Mouse (Mus musculus) T-helper 2 cell (primary cell): ENCODE results near the gene Hif1an.

Source experiments
- in situ Hi-C: fragments of 300-600 bp; cut with MboI, MseI; formaldehyde crosslinking; loops from one replicate; pipeline ENCODE4 v1.15.1; 2025; ENCODE audit warnings: high pct_unique_total_duplicates

Hif1an gene

DNA sequence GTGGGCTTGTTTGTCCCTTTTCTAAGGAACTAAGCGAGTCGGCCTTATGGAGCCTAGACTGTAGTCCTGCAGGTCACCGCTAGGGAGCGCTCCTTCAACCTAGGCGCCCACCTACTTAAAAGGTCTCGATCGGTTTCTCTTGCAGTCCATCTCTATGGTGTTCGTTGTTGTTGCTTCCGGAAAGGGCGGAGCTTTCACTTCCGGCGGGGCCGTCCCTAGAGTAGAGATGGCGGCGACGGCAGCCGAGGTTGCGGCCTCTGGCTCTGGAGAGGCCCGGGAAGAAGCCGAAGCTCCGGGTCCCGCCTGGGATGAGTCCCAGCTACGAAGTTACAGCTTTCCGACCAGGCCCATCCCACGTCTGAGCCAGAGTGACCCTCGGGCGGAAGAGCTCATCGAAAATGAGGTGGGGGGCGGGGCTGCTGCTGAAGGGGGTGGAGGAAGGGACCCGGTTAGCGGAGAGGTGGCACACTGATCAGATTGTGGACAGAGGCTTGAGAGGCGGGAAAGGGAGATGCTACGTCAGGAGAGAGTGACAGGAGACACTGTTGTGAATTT lies at the start of gene Hif1an:
Gene Hif1an (plus strand): TSS at position 199 of the 555 bp plus-strand sequence.
- in situ Hi-C loops = no loop called here

DNA sequence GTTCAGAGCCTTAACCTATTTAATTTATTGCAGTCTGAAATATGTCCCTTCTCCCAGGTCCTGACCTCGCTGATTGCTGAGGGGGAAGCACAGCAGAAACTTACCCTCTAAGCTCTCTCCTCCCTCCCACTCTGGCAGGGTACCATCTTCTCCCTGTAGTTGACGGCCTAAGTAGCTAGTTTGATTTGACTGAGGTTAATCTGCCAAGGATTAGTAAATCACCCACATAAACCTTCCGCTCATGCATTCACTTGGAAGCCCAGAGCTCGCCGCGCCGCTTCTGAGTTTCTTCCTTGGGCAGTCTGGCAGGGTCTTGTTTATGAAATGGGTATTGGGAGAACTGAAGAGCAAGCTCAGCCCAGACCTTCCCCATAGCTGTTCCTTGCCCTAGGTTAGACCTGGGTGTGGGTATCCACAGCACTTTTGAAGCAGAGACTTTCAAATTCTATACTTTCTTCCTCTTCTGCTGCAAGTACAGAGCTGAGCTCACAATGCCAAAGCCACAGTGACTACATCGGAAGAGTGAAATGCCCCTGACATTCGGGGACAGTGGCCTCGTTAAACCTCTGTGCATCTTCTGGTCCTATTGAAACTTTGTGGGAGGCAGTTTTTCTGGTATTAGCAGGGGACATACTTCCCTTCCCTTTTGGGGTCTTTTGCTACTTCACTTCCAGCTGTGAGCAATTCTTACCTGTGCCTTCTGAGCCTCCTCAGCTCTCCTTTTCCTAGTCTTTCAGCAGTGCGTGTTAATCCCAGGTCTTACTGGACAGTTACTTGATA lies 49.4 kb upstream of the Hif1an start:
- in situ Hi-C loops = no loop called here

DNA sequence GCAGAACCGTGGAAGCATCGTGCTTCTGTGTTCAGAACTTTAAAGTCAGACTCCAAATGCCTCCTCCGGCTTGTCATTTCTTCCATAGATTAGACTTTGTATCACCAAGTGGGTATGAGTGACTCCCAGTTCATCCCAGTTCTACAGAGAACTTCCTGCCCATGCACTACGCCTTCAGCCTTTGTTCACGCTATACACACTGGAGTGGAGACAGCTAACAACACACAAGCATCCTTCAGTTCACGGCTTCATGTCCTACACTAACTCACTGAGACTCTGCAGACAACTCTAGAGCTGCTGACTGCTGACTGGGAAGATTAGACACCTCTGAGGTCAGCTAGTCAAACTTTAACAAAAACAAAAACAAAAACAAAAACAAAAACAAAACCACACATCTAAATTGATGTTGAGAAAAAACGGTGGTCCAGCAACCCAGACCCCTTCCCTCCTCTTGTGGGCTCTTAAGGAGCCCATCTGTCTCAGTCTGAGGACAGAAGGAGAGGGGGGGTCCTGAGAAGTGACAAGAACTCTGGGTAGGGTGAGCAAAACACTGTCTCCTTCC lies 48.6 kb upstream of the Hif1an start:
- in situ Hi-C loops = no loop called here

DNA sequence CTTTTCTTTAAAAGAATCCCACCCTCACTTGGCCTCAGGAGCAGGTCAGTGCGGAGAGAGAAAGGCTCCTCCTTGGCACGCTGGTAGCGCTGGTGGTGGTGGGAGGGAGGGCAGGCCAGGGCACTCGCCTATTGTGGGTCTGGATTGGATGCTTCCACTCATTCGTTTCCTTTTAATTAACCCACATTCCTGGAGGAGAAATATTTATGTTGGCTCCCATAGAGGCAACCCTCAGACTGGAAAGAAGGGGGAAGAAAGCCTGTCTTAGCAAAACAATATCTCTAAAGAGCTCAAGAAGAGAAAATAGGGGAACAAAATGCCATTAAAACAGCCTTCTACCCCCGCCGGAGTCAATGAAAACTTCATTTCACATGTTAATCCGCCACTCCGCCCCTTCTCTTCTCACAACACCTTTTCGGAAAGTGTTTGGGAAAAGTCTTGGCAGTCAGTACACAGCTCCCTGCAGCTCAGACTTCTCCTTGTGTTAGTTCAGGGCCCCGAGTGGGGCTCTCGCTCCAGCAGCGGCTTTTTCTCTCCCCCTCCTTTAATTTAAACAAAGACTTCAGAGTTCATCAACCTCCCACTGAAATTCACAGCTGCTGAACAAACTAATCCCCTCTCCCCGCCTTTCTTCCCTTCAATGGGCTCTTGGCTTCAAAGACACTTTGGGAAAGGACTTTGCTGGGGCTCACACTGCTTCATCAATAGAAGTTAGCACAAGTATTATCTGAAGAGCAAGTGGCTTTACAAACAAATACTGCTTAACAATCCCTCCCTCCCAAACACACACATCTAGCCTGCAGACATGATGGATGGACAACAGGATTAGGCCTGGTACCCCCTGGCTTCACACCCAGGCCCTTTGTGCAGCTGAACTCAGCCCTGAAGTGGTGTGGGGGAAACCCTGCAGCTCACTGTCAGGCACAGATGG lies 47.9 kb upstream of the Hif1an start:
- in situ Hi-C loops = no loop called here

DNA sequence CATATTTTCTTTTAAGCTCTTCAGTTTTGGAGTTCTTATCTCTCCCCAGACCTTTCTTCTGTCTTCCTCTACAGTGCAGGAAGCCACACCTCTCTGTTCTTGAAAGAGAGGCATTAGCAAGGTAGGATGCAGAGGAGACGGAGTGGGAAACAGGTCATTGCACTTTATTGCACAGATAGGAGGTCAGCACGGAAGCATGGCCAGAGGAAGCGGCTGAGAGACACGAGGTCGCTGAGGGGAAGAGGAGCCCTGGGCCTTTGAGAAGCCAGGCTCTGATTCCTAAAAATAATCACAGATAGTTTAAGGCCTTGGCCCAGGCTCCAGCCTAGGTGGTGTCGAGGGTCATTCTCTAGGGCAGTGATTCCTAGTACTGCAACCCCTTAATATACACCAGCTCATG lies 46.9 kb upstream of the Hif1an start:
- in situ Hi-C loops = no loop called here

DNA sequence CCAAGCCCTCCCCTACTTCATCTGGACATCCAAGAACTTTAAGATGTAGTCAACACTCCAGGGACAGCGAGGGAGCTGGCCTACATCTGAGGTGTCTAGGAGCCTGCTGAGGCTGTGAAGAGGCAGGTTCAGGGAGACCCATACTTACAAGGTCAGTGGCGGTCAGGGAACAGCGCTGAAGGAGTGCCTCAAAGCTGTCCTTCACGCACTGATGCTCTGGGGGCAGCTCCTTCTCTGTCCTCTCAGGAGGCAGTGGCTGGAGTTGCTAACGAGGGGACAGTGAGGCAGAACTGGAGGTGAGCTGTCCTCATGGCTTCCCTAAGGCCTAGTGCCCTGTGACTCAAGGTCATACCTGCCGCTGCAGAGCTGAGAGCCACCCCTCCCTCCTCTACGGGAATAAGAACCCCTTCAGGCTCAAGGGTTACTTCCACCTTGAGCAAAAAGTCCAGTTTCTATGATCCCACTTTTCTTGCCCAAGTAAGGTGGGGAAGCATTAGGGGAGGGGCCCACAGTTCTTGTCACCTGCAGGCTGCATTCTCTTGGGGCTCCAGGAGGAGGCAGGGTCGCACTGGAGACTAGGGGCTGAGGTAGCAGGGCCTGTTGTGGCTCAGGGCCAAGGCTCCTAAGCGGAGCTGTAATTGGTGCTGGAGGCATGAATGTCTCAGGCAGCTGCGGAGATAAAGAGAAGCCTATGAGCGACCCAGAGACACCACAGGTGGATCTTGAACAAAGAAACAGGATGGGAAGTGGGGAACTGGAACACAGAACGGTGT lies 44.5 kb upstream of the Hif1an start:
- in situ Hi-C loops = no loop called here

DNA sequence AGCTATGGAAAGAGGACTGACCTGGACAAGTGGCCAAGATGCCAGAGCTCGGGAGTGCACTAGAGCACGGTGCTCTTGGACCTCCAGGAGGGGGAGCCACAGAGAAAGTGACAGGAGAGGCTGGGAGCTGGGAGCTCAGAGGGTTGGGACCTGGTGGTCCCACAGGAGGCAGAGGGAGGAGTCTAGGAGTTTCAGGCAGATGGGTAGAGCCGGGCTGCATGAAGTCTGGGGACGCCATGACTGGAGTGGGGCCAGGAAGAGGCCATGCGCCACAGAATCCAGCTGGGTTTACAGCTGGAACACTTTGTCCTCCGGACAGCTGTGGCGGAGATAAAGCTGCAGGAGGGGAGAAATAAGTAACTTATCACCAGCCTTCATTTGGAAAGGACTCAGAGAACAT lies 43.5 kb upstream of the Hif1an start:
- in situ Hi-C loops = no loop called here

DNA sequence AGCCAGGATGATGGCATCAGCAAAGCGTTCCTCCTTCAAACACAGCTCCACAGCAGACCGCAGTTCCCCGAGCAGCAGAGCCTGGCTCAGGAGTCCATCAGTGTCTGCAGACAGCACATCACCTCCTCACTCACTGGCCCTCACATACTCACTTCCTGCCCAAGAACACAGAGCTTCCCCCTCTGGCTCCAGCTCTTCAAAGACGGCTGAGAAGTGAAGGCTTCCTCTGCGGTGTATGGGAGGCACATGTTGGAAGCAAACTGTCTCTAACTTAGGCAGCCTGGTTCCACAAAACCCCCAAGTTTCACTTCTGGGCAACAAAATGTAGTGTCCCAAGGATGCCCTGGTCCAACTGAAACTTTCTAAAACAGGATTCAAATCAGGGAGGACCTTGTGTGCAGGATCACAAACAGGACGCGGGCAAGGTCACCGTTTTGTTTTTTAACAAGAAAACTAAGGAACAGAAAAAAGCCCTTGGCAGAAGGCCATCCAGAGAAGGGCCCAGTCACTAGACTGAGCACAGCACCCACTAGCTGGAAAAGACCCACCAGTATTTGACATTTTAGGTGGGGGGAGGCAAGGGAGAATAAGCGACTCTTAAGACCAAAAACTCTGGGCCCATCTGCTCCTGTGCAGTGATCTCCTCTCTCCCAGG lies 37.0 kb upstream of the Hif1an start:
- in situ Hi-C loops = loop anchor here (5.0 kb wide), 1 partner anchor 48 kb away; no protein-coding TSS in a partner anchor

DNA sequence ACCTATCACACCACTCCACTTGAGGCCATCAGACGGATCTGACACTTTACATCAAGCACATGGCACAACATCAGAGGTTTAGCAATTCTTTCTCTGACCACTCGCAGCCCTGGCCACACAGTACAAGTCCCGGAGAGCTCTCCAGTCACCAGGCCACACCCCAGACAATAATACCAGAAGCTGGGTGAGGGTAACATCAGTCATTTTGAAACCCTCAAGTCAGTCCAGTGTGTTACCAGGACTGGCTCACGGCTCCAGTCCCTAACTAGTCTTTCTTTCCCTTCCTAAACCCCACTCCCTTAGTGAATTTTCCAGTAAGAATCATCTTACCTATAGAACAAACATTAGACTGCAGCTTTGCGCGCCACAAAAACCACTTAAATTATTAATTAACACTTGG lies 32.6 kb upstream of the Hif1an start:
- in situ Hi-C loops = no loop called here

DNA sequence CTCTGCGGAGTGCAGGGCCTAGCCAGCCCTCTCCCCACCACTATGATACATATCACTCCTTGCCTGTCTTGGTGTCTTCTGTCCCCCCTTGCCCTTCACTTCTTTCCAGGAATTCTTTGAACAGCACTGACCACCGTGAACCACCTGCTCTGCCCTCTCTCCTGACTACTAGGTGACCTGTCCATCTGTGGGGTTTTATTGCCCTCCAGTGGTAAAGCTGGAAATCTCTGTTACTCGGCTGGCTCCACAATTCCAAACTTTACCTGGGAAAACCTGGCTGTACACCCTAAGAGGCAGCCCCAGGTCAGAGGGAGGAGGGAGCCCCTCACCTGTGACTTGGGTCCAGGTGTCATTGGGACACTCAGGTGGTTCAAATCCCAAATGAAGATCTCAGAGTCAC lies 27.3 kb upstream of the Hif1an start:
- in situ Hi-C loops = no loop called here

DNA sequence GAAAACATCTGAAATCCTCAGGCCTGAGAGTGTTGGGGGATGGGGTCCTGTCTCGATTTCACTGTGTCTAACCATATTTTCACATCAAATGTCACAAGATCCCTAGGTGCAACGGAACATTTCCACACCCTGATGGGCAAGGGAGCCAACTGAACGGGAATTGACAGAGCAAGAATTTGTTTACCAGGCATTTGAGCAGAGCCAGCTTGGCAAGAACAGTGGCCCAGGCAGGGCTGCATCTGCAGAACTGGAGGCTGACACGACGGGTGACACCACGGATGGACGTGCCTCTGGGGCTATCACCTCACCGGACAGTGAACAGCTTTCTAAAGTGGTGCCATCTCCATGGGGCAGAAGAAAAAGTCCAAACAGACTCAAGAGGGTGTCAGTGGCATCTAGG lies 25.2 kb upstream of the Hif1an start:
- in situ Hi-C loops = no loop called here

DNA sequence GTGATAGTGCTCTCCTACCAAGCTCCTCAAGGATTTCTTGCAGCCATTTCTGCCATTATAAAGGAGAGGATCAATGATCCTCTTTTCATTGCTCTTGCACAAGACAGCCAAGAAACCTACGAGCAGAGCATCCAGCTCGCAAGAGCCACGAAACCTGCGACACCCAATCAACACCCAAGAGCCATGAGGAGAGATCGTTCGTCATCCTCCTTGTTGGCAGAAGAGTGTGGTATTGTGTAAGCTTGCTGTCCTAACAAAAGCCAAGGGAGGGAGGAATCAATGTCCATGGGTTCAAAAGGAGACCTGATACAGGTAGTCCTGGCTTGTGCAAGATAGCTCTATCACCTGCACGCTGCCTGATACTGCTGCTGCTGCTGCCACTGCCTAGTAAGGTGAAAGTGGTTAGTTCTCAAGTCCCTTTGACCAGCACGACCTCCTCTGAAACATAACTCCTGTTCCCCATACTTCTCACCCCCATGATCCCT lies 19.9 kb upstream of the Hif1an start:
- in situ Hi-C loops = no loop called here

DNA sequence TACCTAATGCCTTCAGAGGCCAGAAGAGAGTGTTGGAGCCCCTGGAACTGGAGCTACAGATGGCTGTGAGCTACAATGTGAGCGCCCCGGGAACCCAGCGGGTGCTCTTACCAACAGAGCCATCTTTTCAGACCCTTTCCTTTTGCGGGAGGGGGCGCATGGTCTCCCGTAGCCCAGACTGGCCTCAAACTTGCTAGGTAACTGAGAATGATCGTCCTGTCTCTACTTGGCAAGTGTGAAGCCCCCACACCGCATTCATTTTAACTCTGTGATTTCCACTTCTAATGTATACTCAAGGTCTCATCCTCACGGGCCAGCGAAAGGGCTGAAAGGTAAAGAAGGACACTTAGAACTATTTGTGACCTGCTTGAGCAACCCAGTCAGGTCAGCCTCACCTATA lies 18.3 kb upstream of the Hif1an start:
- in situ Hi-C loops = no loop called here

DNA sequence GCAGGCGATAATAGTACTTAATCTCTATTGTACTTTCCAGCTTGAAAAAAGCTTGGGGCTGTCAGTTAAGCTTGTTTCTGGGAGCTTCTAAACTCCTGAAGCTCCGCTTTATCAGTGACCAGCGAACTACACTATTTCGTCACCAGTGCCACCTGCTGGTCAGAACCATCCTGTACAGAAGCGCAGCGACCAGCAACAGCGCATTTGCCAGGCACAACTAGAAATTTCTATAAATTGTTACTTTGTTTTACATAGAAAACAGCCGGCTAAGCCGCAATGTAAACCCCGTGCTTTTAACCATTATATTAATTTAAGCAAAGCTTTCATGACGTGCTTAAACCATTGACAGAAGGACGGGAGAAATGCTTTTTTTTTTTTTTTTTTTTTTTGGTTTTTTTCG lies 17.9 kb upstream of the Hif1an start:
- in situ Hi-C loops = no loop called here

DNA sequence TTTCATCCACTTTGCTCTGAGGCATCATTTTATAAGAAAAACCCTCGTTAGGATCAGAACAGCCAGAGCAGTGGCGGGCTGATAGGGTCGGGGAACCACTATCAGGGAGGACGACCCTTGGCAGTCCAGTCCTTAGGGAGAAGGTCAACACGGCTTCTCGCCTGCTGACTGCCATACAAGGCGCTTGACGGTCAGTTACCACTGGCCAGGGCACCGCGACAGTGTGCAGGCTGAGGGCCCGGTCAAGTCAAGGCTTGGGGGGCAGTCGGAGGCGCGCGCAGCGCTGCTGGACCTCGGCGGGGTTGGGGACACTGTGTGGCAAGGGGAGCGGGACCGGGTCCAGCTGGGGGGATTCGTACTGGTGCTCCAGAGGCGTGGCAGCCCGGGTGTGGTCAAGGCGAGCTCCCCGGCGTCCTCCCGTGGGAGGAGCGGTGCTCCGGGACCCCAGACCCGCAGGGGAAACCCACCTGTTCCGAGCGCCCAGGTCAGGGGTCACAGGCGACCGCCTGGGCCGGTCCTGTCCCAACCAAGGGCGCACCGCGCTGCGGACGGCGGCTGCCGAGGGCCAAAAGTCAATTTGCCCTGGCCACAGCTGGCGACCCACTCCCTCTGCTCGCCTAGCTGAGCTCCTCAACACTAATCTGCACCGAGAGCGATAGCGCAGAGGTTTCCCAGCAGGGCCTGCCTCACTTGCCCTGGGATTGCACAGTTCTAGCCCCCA lies 17.2 kb upstream of the Hif1an start, which contains the start of gene Sec31b:
Gene Sec31b (minus strand): TSS at position 544 of the 721 bp plus-strand sequence.
- in situ Hi-C loops = no loop called here

DNA sequence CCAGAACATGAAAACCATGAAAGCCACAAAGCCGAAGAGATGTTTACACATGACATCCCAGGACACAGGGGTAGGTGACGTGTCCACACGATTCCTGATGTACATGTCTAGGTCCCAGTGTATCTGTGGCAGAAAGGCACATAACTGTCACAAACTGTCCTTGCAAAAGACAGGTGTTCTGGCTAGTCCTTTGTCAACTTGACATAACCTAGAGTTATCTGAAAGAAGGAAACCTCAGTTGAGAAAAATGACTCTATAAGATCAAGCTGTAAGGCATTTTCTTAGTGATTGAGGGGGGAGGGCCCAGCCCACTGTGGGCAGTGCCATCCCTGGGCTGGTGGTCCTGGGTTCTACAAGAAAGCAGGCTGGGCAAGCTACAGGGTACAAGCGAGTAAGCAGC lies 9.9 kb upstream of the Hif1an start, which contains the start of gene Gm20538:
Gene Gm20538 (minus strand): TSS at position 101 of the 400 bp plus-strand sequence.
- in situ Hi-C loops = no loop called here

DNA sequence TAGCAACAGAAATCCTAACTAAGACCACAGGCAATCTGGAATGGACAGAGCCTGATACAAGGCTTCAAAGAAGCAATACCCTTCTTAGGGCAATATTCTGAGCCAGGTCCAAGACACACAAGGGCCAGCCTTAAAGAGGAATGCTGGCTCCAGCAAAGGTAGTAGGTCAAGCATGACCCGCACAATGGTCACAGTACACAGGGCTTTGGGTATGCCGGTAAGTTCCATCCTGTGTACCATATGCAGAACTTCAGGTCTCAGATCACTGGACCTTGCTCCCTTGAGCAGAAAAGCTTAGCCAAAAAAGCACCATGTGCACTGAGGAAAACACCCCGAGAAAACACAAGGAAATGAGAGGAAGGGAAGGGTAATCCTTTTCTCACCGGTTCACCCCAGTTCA lies 9.4 kb upstream of the Hif1an start:
- in situ Hi-C loops = no loop called here

DNA sequence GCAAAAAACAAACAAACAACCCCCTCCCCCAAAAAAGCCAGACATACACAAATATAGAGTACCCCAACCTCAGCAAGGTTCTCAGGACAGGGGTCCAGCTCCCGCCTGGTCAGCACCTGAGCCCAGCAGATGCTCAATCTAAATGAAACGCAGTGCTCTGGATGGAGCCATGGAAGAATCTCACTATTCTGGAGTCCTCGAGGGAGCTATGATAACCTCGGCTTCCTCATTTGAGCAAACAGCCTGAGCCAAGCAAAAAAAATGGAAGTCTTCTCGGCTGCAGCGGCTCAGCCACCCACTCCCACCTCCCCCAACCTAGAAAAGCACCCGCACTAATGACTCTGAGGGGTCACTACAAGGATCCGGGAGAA lies 8.2 kb upstream of the Hif1an start:
- in situ Hi-C loops = no loop called here

DNA sequence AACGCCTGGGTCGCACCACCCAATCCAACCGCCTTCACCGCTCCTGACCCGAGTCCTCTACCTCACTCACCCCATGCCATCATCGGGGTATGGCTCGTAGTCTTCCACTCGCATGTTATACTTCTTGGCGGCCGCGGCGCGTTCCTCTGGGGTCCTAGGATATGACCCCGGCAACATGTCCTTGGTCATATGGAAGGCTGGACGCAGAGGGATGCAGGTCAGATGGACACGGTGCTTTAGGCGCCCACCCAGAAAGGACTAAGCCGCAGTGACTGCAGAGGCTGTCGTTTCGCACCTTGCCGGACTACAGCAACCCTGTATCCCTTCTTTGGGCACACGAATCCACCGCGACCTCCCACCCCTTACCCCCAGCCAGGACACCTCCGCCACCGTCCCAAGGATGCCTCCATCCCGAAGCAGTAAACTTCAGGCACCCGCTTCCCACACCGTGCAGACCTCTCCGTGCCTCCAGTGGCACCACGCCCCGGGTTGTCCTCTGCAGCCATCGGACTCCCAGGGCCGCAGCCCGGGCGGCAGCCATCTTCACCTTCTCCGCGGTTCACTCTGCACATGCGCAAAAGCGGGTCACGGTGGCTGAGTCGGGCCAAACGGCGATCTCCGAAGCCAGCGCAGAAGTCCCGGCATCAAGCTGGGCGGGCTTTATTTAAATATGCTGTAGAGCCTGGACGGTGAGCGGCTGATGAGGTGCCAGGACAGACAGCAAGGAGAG lies 7.6 kb upstream of the Hif1an start, which contains the start of gene Ndufb8:
Gene Ndufb8 (minus strand): TSS at position 580 of the 730 bp plus-strand sequence.
- in situ Hi-C loops = no loop called here
